Mouse (Mus musculus) frontal cortex, postnatal 14 days (tissue): ENCODE data around the gene Cep170b.

Experiments
- DNase-seq, 2 experiments: peaks; one replicate each; pipeline ENCODE4 v3.0.0; 2022; ENCODE audit warnings: low spot score in 2 of 2

The Cep170b gene

DNA sequence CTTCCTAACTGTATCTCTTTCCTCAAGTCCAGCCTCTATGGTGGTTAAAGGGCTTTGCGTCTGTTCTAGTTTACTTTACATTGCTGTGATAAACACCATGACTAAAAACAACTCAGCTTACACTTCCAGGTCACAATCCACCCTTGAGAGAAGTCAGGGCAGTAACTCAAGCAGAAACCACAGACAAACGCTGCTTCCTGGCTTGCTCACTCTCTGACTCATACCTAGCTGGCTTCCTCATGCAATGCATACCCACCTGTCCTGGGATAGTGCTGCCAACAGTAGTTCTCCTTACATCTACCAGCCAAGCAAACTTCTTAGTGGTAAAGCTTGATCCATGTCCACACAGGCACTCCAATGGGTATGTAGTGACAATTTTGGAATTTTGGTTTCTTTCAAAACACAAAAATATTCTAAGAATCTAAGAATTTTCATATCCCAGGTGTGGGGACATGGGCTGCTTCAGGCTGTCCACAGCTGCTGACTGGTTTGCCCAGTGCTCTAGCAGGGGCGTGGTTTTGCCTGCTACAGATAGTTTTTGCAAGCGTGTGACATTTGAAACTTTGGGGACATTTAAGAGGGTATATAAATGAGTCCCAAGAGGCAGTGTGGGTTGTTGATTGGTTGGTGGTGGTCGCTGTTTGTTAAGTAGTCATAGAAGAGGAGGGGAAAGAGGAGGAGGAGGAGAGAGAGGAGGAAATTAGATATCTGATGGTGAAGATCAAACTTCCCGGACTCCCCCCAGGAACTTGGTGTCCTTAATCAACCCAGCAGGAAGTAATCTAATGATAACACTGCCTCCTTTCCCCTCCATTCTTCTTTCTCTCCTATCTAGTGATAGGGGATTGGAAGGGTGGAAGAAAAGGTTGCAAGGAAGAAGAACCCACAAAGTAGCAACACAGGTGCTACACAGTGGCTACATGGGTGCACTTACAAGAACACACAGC, 17.6 kb upstream of the Cep170b start:
- DNase-seq: no peak

DNA sequence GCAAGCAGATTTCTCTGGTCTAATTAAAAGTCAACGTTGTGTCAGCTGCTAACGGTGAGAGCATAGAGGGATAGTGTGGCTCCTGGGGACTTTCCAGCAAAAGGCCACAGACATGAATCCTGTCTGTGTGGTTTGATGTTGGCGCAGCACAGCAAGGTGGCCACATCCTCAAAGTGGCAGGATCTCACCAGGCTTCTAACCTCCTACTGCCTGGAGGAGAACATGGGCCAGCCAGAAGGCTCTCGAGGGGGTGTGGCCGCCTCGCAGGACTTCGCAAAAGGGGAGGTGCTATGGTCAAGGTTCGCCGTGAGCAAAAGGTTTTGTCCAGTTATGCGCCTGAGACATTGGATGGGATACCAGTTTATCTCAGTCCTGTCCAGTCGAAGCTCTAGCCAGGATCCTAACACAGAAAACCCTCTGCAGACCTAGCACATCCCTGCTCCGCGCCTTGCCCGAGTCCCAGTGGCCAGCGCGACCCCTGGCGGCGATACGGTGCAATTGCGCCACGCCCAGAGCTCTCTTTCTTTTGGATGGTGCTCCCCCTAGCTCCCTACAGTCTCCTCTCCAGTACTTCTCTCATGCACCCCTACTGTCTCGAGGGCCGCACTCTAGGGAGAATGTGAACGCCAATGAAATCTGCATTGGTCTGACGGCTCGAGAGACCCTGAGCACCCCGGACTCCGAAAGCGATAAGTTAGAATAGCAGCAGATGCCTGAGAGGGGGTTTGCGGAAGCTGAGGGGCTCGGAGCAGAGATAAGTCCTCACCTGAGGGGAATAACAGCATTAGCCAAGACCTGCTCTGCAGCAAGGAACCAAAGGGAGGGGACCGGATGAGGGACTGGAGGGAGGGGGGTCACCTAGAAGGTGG, 13.3 kb upstream of the Cep170b start:
- peak; percentile 71 to 86 for DNase-seq

DNA sequence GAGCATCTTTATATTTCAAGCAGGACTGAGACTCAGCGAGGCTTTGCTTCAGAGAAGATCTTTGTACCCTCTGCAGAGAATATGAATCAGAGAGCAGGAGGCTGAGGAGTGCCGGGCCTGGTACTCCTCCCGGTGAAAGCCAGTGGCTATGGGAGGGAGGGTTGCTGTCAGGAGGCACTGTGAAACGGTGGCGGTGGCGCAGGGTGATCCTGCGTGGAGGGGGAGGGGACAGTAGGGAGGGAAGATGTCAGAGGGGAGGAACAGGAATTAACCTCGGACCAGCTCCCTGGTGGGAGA, 12.7 kb upstream of the Cep170b start:
- no peak for DNase-seq

DNA sequence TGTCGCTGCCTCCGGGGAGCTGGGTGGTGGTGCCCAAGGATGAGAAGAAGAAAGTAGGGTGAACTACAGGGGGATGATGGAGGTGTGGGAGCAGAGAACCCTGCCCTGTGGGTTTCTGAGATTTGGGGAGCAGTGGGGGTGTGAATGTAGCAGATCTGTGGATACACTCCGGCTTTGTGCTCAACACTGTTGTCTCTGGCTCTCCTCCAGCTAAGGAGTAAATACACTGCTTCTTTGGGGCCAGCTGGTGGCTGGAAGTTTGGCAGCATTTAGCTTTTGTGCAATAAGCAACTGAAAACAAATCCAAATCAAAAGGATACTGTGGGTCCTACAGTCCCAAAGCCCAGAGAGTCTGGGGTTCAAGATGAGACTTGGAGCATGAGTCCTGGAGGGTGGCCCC, 6.3 kb upstream of the Cep170b start:
- no peak for DNase-seq

DNA sequence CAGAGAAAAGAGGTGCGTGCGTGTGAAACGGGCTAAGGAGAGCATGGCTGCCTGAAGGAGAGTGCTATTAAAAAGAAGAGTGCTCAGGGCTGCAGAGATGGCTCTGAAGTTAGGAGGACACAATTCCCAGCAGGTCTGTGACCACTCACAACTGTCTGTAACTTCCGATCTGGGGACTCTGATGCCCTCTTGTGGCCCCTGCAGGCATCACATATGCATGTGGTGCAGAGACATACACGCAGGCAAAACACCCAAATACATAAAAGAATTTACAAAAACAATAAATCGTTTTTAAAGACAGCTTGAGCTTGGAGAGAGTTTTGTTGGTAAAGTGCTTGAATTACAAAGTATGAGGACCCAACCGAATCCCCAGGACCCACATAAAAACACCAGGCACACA, 3.1 kb upstream of the Cep170b start:
- DNase-seq: no peak

DNA sequence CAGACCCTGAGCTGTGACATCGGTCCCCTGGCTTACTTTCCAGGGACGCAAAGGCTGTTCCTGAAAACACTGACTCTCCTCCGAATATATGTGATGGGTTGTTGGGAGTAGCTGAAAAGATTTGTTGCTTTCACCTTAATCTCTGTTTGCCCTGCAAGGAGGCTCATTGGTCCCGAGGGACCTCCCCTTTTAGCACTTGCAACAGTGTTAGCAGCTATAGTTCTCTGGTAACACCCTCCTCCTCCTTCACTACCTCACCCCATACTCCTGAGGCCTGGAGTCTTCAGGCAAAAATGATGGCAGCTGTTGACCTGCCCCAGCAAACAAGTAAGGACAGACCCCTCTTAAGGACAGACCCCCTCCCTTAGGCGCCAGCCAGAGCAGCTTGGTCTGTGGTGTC, 1.3 kb upstream of the Cep170b start:
- no peak for DNase-seq

DNA sequence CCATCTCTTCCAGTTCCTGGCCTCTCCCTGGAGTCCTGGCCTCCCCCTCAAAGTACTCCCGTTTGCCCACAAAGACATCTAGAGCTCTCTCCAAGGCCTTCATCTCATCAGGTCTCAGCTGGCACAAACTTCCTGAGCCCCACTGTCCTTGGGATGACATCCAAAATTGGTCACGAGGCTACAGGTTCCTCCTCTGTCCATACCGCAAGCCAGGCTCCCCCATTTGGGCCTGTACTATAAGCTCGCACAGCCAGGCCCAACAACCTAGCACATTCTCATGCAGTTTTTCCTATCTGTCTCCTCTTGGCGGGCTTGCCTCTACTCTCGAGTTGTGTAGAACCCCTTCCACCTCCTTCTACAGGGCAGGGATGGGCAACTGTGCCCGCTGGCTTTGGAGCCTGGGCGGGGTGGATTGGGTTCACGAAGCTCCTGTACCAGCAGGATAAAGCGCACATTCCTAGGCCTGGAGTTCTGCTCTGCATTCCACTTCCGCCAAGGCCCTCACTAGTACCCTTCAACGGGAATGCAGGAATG, 702 bp downstream of the Cep170b start:
- DNase-seq: no peak

DNA sequence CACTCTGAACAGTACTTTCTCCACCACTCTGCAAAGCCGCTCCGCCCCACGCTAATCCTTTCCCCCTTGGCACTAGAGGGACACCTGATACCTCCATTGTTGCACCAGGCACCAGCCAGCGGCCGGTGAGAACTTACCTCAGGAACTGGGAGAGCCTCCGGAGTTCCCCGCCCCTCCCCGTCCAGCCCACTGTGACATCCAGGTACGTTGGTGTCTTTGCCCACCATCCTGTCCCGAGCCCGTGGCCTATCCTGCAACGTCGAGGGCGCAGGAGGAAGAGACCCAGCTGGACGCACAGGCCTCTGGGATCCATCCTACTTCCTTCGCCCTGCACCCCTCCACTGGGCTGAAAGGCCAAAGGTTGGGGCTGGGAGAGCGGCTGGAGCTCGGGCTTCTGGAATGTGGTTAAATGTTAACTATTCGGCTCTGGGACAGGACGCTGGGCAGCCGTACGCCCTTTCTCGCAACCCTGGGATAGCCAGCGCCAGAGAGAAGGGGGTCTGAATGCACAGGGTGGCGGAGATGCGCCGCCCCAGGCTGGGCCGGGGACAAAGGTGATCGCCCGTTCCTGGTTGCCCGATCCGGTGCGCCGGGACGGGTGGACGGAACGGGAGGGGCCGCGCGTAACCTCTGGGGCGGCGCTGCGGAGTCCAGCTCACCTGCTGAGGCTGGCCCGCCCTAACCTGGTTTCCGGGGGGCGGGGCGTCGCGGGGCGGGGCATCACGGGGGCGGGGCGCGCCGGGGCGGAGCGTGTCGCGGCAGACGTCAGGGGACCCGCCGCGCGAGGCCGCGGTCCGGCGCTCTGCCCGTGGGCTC, 1.4 kb downstream of the Cep170b start:
- no peak for DNase-seq

DNA sequence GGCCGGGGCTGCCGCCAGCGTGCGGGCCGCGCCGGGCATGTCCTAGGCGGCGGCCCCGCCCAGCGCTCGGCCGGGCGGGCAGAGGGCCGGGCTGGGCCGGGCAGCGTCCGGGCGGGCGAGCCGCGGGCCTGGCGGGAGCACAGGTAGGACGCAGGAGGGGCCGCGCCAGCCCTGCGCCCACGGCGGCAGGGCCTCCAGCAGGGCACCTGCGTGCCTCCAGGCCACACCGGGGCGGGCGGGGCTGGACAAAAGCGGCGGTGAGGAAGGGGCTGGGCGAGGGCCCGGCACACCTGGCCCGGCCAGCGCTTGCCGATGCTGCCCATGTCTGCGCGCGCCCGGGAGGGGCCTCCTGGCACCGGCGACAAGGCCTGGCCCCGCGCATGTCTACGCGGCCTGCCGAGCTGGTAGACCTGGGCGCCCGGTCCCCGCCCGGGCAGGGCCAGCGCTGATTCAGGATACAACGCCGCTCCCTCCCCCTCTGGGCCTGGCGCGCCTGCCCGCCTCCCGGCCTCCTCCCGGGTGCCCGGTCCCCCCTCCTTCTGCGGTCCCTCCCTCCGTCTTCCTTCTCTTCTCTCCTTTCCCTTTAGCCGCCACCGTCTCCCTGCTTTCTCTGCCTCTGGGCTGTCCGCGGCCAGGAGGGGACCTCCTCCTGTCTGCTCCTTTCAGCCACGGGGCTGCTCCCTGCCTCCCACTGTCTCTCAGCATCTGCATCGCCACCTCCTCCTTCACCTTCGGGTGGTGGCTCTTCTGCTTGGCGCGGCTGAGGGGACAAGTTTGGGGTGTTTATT, 2.2 kb downstream of the Cep170b start:
- no peak for DNase-seq

DNA sequence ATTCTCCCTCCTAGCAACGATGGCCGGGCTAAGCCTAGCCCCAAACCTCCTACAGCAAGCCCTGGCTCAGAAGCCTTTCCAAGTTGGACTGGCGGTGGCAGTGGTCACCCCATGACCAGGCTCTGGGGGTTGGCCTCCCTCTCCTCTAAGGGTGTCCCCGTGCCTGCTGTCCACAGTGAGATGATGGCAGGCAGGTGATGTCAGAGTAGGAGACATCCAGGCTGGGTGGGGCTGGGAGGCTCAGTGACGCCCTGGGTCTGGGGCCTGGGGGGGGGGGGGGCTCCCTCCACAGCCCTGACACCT, 2.7 kb downstream of the Cep170b start:
- no peak for DNase-seq

DNA sequence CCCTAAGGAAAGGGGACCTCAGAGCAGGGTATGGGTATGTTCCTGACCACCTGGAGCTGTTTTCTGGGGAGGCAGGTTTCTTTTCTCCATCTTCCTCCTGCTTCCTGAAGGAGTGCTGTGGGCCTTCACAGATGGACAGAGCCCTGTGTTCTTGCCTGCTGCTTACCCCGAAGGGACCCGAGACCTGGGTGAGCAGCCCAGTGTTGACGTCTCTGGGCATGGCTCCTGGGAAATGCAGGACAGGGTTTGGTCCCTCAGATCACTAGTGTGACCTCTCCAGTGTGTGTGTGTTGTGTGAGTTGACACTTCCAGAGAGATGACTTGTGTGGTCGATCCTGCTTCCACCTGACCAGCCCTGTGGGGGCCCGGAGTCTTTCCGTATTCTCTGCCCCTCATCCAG, 3.2 kb downstream of the Cep170b start:
- DNase-seq: no peak

DNA sequence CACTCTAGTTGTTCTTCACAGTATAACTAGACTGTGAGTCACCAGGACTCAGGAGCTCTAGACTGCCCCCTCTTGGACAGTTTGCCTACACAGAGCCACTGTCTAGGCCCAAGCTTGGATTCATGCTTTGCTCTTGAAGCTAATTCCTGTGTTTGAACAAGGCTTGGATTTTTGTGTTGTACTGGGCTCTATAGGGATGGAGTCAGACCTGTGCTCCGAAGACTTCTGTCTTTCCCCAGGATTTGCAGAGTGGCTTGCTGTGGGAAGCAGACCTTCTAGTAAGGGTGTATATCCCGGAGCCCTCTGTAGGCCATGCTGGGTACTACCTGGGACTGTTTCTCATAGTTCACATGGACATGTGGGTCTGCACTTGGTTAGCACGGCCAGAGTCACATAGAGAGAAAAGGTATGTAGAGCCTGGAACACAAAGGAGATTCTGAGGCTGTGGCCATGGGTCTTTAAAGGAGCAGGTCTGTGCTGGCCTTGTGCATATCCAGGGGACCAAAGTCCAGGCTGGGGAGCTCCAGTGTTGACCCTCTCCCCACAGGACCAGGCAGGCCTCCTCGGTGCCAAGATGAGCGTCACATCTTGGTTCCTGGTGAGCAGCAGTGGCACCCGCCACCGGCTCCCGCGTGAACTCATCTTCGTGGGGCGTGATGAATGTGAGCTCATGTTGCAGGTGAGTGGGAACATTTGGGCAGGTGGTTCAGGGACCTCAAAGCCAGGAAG, 4.0 kb downstream of the Cep170b start:
- DNase-seq: peak; percentile 55 to 70

DNA sequence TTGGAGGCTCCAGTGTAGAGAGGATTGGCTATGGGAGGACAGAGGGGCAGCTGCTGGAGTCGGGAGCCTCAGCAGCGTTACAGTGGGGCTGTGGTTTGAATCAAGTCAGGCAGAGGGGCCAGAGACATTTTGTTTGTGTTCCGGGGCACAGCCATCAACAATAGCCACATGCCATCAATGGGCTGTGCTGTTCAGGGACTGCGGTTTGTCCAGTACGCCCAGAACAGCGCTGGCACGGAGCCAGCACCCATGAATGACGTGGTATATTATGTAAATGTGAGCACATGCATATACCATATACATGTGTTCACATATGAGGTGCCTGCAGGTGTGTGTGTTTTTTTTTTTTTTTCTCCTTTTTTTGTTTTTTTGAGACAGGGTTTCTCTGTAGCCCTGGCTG, 7.5 kb downstream of the Cep170b start:
- DNase-seq: no peak

DNA sequence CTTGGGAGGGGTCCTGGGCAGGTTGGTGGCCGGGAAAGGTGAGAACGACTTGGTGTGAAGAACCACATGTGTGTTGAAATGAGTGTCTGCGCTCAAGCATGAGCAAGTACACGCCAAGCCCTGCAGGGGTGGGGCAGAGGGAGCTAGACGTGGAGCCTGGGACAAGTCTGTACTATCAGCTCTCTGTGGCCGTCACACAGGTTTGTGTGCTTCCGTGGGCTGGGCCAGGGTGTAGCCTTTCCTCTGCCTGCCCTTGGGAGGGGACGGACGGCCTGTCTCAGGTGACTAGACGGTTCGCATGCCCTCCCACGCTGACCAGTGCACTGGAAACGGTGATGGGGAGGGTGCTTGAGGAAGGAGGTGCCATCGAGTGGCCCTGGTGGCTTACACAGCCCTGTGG, 10.6 kb downstream of the Cep170b start:
- no peak for DNase-seq

DNA sequence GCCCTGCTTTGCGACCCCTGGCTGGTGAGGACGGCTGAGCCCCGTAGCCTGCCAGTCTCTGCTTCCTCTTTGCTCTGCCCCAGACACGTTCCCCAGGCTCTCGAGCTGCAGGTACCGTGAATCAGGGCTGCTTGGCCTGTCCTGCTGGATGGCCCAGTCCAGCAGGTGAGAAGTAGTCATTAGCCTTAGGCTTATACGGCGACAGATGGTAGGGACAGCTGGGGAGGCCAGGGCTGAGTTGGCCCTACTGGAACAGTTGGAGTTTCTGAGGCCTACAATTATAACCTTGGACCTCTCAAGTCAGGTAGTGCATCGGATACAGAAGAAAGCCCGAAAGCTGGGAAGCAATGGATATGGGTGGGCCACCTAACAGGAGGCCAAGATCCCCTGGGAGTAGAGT, 12.3 kb downstream of the Cep170b start:
- DNase-seq: no peak

DNA sequence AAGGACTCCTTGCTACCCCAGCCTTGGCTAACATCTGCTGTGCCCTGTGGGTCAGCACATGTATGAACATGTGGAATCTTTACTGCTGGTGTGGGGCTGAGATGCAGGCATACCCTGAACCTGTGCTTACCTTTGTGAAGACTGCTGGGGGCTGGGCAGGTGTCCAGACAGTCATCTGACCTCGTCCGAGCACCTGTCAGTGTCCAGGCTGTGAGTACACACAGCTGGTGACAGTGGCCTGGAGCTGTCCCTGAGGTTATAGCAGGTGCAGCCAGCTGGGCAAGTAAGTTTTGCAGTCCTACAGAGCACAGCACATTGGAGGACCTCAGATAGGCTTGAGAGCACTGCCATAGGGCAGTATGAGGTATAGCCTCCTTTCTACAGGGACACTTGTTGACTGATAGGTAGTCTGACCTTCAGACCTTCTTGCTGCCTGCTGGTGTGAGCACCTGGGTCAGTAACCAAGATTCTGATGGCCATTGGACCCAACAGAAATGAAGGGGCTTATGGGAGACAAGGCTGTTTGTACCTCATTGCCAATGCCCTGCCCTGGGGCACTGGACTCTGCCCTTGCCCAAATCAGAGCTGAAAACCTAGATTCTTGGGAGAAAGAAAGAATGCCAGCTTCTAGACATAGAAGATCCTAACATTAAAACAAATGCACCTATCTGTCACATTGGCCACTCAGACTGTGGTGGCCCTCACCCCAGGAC, 14.0 kb downstream of the Cep170b start:
- no peak for DNase-seq

DNA sequence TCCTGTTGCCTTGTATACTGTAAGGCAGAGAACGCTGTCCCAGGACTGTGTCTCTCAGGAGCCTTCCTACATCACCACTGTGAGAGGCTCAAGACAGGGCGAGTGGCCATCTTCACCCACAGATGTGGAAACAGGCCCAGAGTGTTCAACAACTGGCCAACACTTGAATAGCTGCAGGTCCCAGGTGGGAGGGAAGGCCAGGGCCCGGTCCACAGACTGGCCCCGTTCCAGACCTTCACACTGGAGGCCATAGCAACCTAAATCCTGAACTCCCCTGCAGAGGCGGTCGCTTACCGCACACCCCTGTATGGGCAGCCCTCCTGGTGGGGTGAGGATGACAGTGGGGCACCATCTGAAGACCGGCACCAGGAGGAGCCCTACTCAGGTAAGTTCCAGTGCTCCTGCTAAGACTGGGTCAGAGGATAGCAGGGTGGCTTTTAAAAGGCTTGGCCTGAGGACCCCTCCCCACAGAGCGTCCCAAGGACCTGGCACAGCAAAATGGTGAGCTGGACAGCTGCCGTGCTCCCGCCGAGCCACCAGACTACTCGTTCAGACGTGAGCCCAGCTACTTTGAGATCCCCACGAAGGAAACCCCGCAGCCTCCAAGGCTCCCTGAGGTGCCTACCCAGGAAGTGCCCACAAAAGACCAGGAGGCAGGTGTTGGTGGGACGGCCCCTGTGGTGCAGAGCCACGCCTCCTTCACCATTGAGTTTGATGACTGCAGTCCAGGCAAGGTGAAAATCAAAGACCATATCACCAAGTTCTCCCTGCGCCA, 14.8 kb downstream of the Cep170b start:
- no peak for DNase-seq

DNA sequence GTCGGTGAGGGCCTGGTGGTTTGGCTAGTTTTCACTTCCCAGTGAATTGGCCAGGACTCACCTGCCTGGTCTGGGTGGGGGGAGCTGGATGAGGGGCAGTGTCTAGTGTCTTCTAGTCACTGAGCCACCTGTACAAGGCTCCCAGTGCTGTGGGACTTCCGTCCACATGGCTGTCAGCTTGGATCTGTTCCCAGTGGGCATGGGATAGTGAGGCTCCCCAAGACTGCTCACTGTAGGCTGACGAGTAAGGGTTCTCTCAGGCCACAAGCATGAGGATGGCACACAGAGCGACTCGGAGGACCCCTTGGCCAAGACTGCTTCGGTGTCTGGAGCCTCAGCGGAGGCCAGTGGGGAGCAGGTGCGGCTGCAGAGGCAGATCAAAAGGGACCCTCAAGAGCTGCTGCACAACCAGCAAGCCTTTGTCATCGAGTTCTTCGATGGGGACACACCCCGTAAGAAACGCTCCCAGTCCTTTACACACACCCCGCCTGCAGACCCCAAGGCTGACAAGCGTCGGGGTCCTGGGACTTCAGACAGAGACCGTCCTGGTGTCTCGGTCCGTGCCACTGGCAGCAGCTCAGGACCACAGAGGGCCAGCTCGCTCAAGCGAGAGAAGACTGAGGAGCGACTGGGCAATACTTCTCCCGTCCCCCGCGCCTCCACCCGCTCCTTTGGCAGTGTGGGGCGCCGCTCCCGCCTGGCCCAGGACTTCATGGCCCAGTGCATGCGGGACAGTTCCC, 15.8 kb downstream of the Cep170b start:
- no peak for DNase-seq

DNA sequence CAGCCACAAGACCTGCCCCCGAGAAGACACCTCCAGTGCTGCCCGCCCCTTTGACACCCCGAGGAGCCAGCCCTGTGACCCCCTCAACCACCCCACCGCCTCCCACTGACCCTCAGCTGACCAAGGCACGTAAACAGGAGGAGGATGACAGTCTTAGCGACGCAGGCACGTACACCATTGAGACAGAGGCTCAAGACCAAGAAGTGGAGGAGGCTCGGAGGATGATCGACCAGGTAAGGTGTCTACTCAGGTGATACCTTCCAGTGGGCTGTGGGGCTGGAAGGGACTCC, 16.3 kb downstream of the Cep170b start:
- DNase-seq: no peak
